Mouse (Mus musculus): ENCODE results near the gene Ccnyl1. TPM values are rescaled to one million over a fixed set of nuclear protein-coding genes. Genes with fewer than 3 reads are reported as not detected.
A peak's percentile ranks its signal among the peaks of the same experiment; 100 is the strongest.

The Ccnyl1 gene
- polyA plus RNA-seq, 1 experiment from 2014 or later: 3.9 TPM

- TF ChIP-seq CTCF (IDR thresholded peaks at IDR 0.05): no peak
- TF ChIP-seq EP300 (IDR thresholded peaks at IDR 0.05): no peak
- ATAC-seq (no peak), DNase-seq (ENCODE audit: low spot score) (no peak)
- Histone ChIP-seq H3K9ac (replicated peaks; ENCODE audit: low read depth) (no peak overlapping the region), H3K4me2 (replicated peaks; ENCODE audit: low read depth, low read length) (no peak overlapping the region), H3K4me3 (ENCODE audit: low read depth, low read length) (no peak overlapping the region), H3K9me3 (ENCODE audit: low read length) (no peaks in the 10 kb centered on the region), H3K27ac (ENCODE audit: low read length) (no peak overlapping the region), H3K36me3 (ENCODE audit: insufficient read depth, low read length) (no peaks in the 10 kb centered on the region), H3K4me1 (ENCODE audit: insufficient read depth, low read depth, low read length) (no peaks in the 10 kb centered on the region), H3K27me3 (replicated peaks; ENCODE audit: insufficient read depth, low read length) (no peaks in the 10 kb centered on the region)
- 80% methylated on average over 18 of the region's 18 CpGs for WGBS
These were observed 52.6 kb downstream of the Ccnyl1 start for GRCm38 (mm10) chr1:64742741-64743408.

- Histone ChIP-seq H3K27ac (ENCODE audit: low read length) (no peak overlapping the region), H3K4me1 (ENCODE audit: insufficient read depth, low read depth, low read length) (no peaks in the 10 kb centered on the region), H3K4me2 (replicated peaks; ENCODE audit: low read depth, low read length) (no peak overlapping the region), H3K27me3 (replicated peaks; ENCODE audit: insufficient read depth, low read length) (no peaks in the 10 kb centered on the region), H3K36me3 (ENCODE audit: insufficient read depth, low read length) (no peaks in the 10 kb centered on the region), H3K9me3 (ENCODE audit: low read length) (no peaks in the 10 kb centered on the region), H3K9ac (replicated peaks; ENCODE audit: low read depth) (no peak overlapping the region), H3K4me3 (ENCODE audit: low read depth, low read length) (no peak overlapping the region)
- no peak for DNase-seq (ENCODE audit: low spot score)
- no peak for ATAC-seq
- no peak for TF ChIP-seq CTCF (IDR thresholded peaks at IDR 0.05)
- TF ChIP-seq EP300 (IDR thresholded peaks at IDR 0.05): no peak
These were observed 54.4 kb downstream of the Ccnyl1 start for GRCm38 (mm10) chr1:64744616-64745015.

- peak overlapping the region; percentile 55 for H3K27ac ChIP-seq (ENCODE audit: low read length)
- H3K4me2 ChIP-seq (replicated peaks; ENCODE audit: low read depth, low read length): no peak overlapping the region
- H3K36me3 ChIP-seq (ENCODE audit: insufficient read depth, low read length): no peaks in the 10 kb centered on the region
- DNase-seq (ENCODE audit: low spot score) (peak; percentile 82), ATAC-seq (peak; percentile 86)
- TF ChIP-seq EP300 (IDR thresholded peaks at IDR 0.05) (peak; percentile 62), CTCF (IDR thresholded peaks at IDR 0.05) (no peak)
- no peaks in the 10 kb centered on the region for H3K4me1 ChIP-seq (ENCODE audit: insufficient read depth, low read depth, low read length)
- no peaks in the 10 kb centered on the region for H3K27me3 ChIP-seq (replicated peaks; ENCODE audit: insufficient read depth, low read length)
- 53% methylated on average over 8 of the region's 8 CpGs for WGBS
- H3K4me3 ChIP-seq (ENCODE audit: low read depth, low read length): no peak overlapping the region
- no peaks in the 10 kb centered on the region for H3K9me3 ChIP-seq (ENCODE audit: low read length)
- no peak overlapping the region for H3K9ac ChIP-seq (replicated peaks; ENCODE audit: low read depth)
These were observed 62.9 kb downstream of the Ccnyl1 start for GRCm38 (mm10) chr1:64753109-64753508.

GRCm38 (mm10) chr1:64753668-64754067, 63.4 kb downstream of the Ccnyl1 start:
- Histone ChIP-seq H3K36me3 (ENCODE audit: insufficient read depth, low read length) (no peaks in the 10 kb centered on the region), H3K4me2 (replicated peaks; ENCODE audit: low read depth, low read length) (no peak overlapping the region), H3K27me3 (replicated peaks; ENCODE audit: insufficient read depth, low read length) (no peaks in the 10 kb centered on the region), H3K9me3 (ENCODE audit: low read length) (no peaks in the 10 kb centered on the region), H3K27ac (ENCODE audit: low read length) (peak overlapping the region; percentile 55), H3K9ac (replicated peaks; ENCODE audit: low read depth) (no peak overlapping the region), H3K4me1 (ENCODE audit: insufficient read depth, low read depth, low read length) (no peaks in the 10 kb centered on the region), H3K4me3 (ENCODE audit: low read depth, low read length) (no peak overlapping the region)
- WGBS: 58% methylated on average over 7 of the region's 7 CpGs
- ATAC-seq: peak; percentile 63
- no peak for TF ChIP-seq CTCF (IDR thresholded peaks at IDR 0.05)
- no peak for TF ChIP-seq EP300 (IDR thresholded peaks at IDR 0.05)
- DNase-seq (ENCODE audit: low spot score): peak; percentile 60

GRCm38 (mm10) chr1:64754658-64755057, 64.4 kb downstream of the Ccnyl1 start:
- Histone ChIP-seq H3K9ac (replicated peaks; ENCODE audit: low read depth) (no peak overlapping the region), H3K4me2 (replicated peaks; ENCODE audit: low read depth, low read length) (no peak overlapping the region), H3K27me3 (replicated peaks; ENCODE audit: insufficient read depth, low read length) (no peaks in the 10 kb centered on the region), H3K27ac (ENCODE audit: low read length) (no peak overlapping the region), H3K9me3 (ENCODE audit: low read length) (no peaks in the 10 kb centered on the region), H3K4me1 (ENCODE audit: insufficient read depth, low read depth, low read length) (no peaks in the 10 kb centered on the region), H3K36me3 (ENCODE audit: insufficient read depth, low read length) (no peaks in the 10 kb centered on the region), H3K4me3 (ENCODE audit: low read depth, low read length) (no peak overlapping the region)
- WGBS: 87% methylated on average over 5 of the region's 5 CpGs
- TF ChIP-seq CTCF (IDR thresholded peaks at IDR 0.05) (no peak), EP300 (IDR thresholded peaks at IDR 0.05) (no peak)
- ATAC-seq (no peak), DNase-seq (ENCODE audit: low spot score) (no peak)

- Histone ChIP-seq H3K4me1 (ENCODE audit: insufficient read depth, low read depth, low read length) (no peaks in the 10 kb centered on the region), H3K9me3 (ENCODE audit: low read length) (no peaks in the 10 kb centered on the region), H3K36me3 (ENCODE audit: insufficient read depth, low read length) (no peaks in the 10 kb centered on the region), H3K27me3 (replicated peaks; ENCODE audit: insufficient read depth, low read length) (no peaks in the 10 kb centered on the region), H3K9ac (replicated peaks; ENCODE audit: low read depth) (no peak overlapping the region), H3K4me2 (replicated peaks; ENCODE audit: low read depth, low read length) (no peak overlapping the region), H3K27ac (ENCODE audit: low read length) (peak overlapping the region; percentile 11; the same call in 1 of the 2 replicates), H3K4me3 (ENCODE audit: low read depth, low read length) (no peak overlapping the region)
- peak; percentile 19 for DNase-seq (ENCODE audit: low spot score)
- no peak for TF ChIP-seq EP300 (IDR thresholded peaks at IDR 0.05)
- TF ChIP-seq CTCF (IDR thresholded peaks at IDR 0.05): no peak
- no peak for ATAC-seq
- 45% methylated on average over 7 of the region's 7 CpGs for WGBS
These were observed 65.8 kb downstream of the Ccnyl1 start for GRCm38 (mm10) chr1:64755971-64756639.

All from lung, postnatal 0 days (tissue).